Mouse (Mus musculus) cortical plate, adult 2 months (tissue): Measurements from ENCODE around the gene Grid2.

ENCODE experiments used
- CTCF ChIP-seq: fragments of 200-500 bp; IDR thresholded peaks from 2 replicates; pipeline ENCODE4 v1.5.1; 2011; ENCODE audit warnings: mild to moderate bottlenecking, control low read depth, low read length; ENCODE audit not compliant: insufficient read depth; ENCODE audit errors: extremely low read depth
- POLR2A ChIP-seq: fragments of 200-500 bp; IDR thresholded peaks from 2 replicates; pipeline ENCODE4 v1.6.1; 2011; ENCODE audit warnings: mild to moderate bottlenecking, low read length, control low read depth; ENCODE audit not compliant: insufficient read depth; ENCODE audit errors: extremely low read depth

- TF ChIP-seq CTCF (no peak), POLR2A (no peak)
Measured at GRCm38 (mm10) chr6:64304709-64305476, 1049.2 kb downstream of the Grid2 start.
